Mouse (Mus musculus) monocyte, adult 5-6 weeks (primary cell): ENCODE measurements at regions not wholly inside any gene's neighbourhood (a gene's known extent, or its start where the extent isn't known, plus 50 kb on each side); places are given as distances from the start of the nearest gene placed in this dataset.
"Not testable (repeated sequence)": the region's sequence is repeated elsewhere in the genome, so short reads cannot be mapped to it uniquely, and the experiment has no call there.

Experiments used
- ATAC-seq: fragments of 153-309, 156-312 bp; replicated peaks from 2 replicates; pipeline ENCODE4 v1.8.0; 2017; ENCODE audit warnings: mild to moderate bottlenecking; ENCODE audit not compliant: low TSS enrichment, insufficient number of reproducible peaks, severe bottlenecking, poor library complexity, low FRiP score

DNA sequence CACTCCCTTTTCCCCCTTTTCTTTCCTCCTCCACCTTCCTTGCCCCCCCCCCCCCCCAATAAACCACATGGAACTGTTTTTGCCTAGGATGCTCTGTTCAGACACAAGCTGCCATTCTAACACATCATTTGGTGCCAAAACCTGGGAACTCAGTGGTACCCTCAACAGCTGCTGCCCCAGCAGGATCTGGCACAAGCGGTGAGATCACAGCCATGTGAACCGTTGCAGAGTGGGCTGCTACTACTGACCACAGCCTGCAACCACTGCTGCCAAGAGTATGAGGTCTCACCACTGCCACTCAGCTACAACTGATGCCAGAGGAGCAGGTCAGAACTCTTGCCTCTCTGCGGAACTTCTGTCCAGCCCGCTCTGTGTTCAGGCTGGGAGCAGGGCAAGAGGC lies 206.2 kb downstream of the Pcsk1 start:
- no peak for ATAC-seq

DNA sequence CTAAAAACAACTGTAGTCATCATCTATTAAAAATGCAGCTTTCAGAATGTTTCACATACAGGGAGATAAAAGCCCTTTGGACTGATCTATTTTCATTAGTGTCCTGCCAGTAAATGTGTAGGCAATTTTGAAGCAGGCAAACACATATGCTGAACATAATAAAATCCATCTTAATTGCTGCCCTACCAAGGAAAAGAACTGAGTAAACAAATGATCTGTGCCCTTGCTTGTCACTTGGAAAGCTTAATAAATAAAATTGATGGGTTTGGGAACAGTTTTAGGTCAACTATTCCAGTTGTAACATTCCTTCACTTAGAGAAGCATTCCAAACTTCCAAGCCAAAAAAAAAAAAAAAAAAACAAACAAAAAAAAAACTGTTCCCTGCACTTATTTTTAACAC lies 230.2 kb downstream of the Pcsk1 start:
- ATAC-seq = no peak

DNA sequence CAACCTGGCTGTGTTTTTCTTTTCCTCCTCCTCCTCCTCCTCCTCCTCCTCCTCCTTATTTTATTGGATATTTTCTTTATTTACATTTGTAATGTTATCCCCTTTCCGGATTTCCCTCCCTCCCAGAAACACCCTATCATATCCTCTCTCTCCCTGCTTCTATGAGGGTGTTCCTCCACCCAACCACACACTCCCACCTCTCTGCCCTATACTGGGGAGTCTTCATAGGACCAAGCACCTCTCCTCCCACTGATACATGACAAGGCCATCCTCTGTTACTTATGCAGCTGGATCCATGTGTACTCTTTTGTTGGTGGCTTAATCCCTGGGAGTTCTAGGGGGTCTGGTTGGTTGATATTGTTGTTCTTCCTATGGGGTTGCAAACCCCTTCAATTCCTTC lies 230.6 kb downstream of the Pcsk1 start:
- ATAC-seq = no peak

DNA sequence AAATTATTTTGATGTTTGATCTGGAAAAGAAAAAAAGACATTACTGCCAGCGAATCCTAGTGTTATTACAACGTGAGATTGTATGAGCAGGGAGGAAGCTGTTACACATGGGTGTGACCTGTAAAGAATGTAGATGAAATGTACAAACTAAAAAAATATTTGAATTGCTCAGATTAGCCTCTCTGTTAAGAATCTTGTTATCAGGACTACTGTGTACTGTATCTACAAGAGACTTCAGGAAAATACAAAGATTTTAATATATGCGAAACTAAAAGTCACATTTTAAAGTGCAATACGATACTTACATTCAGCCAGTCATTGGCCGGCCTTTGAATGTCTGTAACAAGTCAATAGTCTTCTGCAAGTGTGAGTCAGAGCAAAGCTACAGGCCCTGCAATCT lies 247.4 kb downstream of the Pcsk1 start:
- no peak for ATAC-seq

DNA sequence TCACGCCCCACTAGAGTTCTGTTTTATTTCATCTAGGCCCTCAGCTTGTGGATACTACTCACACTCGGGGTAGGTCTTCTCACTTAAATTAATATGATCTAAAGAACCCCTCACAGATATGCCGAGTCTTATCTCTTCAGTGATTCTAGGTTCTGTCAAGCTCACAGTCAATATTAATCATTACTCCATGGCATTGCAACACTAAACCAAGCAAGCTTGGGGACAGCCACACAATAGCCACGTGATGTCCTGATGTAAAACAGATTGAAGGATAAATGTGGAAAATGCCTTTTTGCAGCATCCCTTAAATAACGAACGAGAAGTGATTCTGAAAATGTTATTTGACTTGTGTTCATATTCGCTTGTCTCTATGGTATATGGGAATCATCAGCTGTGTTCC lies 253.8 kb downstream of the Pcsk1 start:
- ATAC-seq = no peak

DNA sequence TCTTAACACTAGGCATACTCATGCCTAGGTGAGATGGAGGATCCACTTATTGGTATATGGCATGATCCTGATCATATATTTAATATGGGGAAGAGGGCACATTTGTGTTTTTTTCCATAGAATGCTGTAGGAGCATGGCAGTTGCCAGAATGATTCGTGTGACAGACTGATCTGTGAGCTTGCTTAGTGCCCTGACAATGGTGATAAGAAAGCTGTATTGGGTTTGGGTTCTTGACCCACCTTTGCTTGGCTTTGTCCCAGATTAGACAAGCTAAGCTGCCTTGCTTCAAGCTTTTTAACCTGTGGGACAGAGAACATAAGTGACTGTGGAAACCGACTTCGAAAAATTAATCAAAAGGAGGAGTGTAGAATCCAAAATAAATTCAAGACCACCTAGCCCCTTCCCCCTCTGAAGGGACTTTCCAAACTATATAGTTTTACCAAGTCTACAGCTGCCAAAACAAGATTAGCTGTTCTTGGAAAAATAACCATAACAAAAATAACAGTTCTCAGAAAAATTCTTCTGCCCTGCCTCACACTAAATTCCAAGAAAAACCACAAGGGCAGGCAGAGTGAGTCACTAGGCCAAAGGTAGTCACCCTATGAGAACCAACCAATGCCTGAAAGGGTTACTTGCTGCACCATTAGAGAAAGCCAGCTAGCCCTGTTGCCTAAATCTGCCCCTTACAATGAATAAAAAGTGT lies 277.2 kb downstream of the Pcsk1 start:
- no peak for ATAC-seq

DNA sequence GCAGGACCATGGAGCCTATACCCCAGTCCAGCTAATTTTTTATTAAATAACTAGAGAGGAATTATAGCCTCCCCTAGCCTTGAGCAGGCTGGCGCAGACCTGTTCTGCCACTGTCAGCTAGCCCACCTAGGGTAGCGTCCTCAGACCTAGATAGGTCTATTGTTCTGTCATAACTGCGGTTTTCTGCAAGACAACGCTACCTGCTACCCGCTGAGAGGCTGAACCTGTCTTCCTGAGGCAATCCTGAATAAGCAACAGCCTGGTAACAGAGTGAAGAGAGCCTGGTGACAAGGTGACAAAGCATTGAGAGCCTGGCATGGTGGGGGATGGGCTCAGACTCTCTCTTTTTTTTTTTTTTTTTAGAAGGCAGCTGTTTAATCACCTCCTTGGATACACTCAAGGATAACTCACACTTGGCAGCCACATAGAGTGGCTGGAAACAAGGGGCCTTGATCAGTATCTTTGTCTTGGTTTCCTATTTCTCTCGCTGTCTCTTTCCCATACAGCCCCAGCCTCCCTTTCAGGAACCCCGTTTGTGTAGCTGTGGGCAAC lies 278.7 kb downstream of the Pcsk1 start:
- ATAC-seq = no peak

DNA sequence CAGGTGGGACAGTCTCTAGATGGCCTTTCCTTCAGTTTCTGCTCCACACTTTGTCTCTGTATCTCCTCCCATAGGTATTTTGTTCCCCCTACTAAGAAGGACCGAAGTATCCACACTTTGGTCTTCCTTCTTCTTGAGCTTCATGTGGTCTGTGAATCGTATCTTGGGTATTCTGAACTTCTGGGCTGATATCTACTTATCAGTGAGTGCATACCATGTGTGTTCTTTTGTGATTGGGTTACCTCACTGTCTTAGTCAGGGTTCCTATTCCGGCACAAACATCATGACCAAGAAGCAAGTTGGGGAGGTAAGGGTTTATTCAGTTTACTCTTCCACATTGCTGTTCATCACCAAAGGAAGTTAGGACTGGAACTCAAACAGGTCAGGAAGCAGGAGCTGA lies 287.5 kb downstream of the Pcsk1 start:
- ATAC-seq = not testable (repeated sequence)

DNA sequence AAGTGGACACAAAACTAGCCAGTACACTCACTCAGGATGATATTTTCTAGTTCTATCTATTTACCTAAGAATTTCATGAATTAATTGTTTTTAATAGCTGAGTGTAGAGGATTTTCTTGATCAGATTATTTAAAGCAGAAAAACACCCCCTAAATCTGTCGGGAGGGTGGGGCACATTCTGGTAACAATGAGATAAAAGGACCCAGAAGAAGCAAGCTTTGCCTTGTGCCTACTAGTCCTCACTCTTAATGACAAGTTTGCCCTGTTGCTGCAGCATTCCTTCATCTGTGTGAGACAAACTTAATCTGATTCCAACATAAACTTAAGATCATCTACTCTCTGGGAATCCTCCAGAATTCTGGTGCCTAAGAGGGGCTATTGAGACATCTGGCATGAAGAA lies 288.1 kb downstream of the Pcsk1 start:
- ATAC-seq = no peak

DNA sequence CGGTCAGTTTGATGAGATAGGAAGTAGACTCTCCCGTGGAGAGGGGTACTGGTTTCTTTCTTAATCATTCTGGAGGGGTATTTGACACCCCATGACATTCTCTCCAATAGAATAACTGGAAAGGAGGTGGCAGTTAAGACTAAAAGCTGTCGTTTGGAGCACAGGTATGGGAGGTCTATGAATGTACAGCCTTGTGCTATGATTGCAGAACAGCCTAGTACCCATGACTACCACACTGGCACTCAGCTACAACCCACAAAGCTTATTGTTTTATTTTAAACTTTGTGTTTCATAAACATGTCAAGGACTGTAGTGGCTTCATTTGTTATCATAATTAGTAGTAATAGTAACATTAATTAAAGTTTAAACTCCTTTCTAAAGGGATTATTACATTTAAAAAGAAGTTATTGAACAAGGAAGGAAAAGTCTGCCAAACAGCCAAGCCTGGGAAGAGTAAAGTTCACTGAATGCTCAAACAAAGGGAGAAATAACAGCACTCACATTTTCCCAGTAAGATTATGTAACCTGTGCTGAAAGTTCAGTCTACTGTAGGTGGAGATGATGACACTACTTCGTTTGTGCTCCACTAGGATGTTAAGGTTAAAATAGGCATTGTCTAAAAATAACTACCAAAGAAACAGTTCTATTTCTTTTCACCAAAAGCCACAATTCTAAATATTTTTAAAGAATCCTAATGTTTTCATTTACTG lies 295.2 kb downstream of the Pcsk1 start:
- ATAC-seq = no peak

DNA sequence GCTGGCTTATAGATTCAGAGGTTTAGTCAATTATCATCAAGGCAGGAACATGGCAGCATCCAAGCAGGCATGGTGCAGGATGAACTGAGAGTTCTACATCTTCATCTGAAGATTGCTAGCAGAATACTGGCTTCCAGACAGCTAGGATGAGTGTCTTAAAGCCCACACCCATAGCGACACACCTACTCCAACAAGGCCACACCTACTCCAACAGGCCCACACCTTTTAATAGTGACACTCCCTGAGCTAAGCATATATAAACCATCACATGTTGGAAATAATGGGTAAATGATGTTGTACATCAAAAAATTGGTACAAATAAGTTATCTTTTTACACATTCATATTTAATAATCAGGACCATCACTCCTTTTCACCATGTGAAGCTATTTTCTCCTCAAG lies 299.6 kb downstream of the Pcsk1 start:
- ATAC-seq = no peak

DNA sequence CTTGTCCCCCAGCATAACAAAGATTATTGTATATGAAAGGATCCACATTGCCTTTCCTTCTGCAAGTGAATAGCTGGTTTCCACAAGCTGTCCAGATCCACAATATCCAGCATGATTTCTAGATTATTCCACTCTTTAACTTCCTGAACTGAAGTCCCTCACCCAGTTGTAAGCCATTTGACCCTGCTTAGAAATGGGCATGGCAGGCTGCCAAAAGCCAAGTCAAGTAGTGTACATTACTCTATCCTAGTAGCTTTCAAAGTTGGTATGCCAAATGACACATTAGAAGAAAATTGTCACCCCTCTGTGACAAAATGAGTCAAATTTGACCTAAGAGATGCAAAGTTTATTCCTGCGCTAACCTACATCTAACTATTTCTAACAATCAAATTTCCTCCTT lies 300.6 kb downstream of the Pcsk1 start:
- no peak for ATAC-seq

DNA sequence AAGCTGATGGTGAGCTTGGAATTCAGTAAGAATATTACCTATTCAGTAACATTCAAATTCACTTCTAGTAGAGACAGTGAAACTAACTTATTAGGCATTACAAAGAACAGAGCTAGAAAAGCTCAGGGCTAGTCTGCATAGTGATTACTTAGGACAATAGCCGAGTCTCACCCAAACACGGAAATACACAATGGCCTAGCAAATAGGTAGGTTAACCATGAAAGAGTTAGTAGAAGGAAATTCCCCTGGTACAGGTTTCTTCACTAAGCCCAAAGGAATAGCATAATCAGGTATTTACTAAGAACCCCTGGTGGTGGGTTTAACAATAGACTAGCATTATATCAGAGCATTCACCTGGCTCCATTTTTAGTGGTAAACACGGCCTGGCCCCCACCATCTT lies 306.7 kb upstream of the Ell2 start:
- ATAC-seq = not testable (repeated sequence)

DNA sequence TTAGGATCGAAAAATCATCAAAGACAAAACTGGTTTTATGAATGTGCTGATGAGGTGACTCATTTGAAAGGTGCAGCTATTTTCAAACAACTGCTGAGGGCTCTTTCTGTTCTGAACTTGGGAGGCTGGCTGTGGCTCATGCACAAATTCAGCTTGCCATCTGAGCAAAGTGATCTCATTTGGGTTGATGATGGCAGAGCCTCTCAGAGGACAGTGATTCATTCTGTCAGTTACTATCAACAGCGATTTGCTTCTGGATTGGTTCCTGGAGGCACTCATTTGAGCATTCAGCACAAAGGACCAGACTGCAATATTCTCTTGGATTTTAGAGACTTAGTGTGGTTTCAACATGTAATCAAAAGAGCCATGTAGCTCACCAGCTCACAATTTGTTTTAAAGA lies 285.8 kb upstream of the Ell2 start:
- no peak for ATAC-seq

DNA sequence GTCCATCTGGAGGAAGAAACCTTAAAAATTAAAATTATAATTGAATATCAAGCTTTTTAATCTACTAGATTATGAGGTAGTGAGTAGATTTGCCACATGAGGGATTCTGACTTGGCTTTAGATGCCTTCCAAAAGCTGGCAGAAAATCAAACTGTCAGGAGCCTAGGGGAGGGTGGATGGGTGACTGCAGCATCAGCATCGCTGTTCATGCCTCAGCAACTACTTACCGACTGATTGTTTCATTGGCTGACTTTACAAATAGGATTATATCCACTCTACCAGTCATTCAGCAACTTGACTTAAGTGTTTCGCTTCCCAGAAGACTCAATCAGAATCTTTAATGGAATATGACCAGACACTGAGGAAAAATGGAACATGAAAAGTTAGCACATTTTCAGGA lies 279.6 kb upstream of the Ell2 start:
- no peak for ATAC-seq

DNA sequence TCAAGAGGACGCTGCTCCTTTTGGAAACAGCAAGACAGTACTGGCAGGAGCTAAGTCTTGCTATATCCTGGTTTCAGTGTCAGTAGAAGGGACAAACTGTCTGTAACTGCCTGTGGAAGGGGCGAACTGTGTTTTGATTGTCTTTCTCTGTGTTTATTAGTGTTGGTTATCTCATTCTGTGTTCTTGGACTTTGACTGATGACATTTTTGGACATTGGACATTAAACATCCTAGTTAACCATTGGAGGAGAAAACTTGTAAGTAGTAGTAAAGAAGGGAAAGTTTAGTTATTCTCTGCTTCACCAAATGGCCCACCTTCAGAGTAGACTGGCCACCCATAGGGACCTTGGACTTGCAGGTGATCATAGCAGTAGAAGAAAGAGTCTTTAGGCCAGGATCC lies 267.4 kb upstream of the Ell2 start:
- no peak for ATAC-seq

DNA sequence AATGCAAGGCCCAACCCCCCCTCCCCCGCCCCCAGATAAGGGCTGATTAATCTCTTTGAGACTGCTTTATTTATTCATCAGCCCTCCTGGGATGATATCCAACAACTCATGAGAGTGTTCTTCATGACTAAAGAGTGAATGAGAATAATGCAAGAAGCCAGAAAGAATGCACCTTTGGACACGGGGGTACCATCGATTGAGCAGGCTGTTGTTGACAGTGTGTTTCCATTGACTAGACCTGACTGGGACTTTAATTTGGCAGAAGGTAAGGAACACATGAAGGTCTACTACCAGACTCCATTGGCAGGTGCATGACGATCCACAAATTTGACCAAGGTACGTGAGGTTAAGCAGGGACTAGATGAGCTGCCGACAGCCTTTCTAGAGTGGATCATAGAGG lies 266.5 kb upstream of the Ell2 start:
- ATAC-seq = no peak

DNA sequence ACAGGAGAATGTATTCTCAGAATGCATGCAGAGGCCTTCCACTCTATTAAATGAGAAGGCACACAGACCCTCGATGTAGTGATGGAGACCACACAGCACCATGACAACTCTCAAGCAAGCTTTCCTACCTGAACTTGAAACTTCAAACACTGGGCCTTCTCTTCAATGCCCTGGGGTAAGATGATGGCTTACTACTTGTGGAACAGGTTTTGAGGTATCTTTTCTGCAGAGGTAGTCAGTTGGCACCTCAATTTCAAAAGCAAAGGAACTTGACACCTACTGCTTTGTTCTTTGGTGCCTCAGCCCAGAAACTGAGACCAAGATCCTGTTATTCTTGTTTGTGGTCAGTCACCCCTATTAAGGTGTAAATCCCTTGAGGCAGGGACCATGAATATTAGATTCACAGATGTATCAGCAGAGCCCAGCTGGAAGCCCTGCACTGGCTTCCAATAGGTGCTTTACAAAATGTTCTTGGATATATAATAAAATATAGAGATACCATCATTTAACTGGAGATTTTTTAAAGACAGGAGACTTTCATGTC lies 246.2 kb upstream of the Ell2 start:
- ATAC-seq = no peak

DNA sequence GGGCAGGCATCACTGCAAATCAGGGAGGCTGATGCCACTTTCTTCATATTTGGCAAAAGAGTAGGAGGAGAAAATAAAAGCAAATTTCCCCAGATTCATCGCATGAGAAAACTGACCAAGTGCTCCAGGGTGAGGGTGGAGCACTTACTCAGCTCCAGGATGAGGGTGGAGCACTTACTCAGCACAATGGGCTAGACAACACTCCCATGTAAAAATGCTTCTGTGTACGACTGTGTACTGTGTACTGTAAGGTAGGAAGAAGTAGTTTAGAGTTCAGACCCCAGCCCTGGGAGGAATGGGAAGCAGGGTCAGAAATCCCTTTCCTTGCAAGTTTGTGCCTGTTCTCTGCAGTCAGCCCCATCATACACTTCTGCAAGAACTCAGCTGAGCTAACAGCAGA lies 245.3 kb upstream of the Ell2 start:
- no peak for ATAC-seq

DNA sequence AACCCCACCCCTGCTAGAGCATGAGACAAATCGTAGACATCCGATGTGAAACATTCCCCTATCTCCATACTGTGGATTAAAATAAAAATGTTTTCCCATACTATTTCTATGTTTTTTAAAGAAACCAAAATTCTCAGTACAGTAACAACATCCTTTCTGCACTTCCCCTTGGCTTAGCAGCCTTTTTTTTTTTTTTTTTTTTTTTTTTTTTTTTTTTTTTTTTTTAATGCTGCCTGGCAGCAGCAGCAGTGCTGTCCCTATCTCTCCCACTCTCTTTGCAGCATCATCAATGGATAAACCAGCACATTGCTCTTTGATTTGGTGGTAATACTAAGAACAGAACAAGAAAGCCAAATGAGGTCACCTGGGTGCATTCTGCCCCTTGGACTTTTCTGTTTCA lies 239.3 kb upstream of the Ell2 start:
- ATAC-seq = no peak
